Mouse (Mus musculus) R1 (cell line): ENCODE results near the gene Tmem229a.
A peak's percentile ranks its signal among the peaks of the same experiment; 100 is the strongest.

Experiments
- DNase-seq: peaks from one replicate; pipeline ENCODE4 v3.0.0-alpha.2; 2018; ENCODE audit warnings: low read depth, low spot score

The Tmem229a gene

DNA sequence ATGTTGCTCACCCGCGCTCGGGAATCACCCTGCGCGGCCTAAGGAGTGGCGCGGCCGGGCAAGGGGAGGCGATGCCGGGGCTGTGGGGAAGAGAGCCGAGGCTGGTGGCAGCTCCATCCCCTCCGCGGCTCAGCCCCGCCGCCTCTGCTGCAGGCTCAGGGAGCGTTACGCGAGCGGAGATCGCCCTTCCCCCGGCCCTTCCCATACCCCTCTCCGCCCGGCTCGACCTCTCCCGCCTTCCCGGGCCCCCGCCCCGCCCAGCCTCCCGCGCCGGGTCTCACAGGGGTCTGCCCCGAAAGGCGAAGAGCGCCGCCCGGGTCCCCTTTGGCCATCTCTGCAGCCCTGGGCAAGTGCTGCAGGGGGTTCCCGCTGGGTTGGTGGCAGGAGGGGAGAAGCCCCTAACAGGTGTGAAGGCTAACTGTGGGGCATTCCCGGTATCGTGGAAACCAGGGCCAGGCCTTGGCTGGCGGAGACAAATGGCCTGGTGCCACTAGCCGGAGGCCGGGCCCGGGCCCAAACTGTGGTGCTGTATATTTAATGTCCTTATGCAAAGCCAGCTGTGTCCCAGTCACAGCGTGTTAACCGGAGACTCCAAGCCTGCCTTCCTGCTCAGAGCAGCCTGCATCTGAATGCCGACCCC lies at the start of gene Tmem229a:
Gene Tmem229a, minus strand, starts transcription at position 352 of the 640 bp plus-strand sequence.
- peak; percentile 91 for DNase-seq

- DNase-seq: no peak
These were observed 37.7 kb upstream of the Tmem229a start for GRCm38 (mm10) chr6:24993754-24994153.

DNA sequence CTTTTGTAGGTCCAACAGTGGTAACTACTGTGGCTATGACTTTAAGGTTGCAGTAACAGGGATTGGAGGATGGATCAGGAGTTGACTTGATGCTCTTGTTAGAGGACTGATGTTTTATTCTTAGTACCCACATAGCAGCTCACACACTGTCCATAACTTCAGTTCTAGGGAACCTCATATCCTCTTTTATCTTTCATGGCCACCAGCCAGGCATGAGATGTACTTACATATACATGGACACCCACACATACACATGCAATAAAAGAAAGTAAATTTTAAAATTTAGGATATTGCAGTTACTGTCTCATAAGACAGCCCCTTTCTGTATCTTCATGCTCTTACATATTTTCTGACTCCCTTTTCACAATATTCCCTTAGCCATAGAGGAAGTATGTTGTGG lies 33.7 kb upstream of the Tmem229a start:
- no peak for DNase-seq

GRCm38 (mm10) chr6:24976176-24976575 lies 20.1 kb upstream of the Tmem229a start:
- no peak for DNase-seq

DNA sequence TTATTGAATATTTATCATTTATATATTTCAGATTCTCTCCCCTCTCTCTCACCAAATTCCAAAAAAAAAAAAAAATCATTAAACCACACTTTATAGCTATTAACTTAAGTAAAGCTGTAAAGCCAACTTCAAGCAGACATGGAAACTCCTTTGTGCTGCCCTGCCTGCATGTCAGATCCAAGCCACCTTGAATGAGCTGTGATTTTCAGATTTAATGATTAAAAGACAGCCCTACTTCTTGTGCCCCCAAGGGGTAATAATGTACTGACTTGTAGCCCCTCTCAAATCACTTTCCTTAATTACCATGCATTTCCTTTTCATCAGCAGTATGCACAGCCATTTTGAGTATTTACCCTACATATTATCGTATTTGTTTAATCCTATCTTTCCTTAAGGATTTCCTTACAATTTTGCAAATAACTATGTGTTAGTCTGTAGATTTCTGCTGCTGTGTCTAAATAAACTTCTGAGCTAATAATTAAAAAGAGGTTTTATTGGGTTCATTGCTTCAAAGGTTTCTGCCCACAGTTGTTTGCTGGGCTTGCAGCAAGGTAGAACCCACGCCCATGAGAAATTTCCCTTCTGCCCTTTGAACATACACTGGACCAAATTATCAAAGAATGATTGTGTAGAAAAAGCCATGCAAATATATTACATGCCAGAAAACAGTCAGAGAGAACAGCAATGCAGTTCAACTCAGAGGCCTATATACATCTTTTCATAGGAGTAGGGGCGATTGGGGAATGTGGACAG lies 12.6 kb upstream of the Tmem229a start:
- DNase-seq: no peak

GRCm38 (mm10) chr6:24967726-24968125 lies 11.6 kb upstream of the Tmem229a start:
- DNase-seq: no peak

DNA sequence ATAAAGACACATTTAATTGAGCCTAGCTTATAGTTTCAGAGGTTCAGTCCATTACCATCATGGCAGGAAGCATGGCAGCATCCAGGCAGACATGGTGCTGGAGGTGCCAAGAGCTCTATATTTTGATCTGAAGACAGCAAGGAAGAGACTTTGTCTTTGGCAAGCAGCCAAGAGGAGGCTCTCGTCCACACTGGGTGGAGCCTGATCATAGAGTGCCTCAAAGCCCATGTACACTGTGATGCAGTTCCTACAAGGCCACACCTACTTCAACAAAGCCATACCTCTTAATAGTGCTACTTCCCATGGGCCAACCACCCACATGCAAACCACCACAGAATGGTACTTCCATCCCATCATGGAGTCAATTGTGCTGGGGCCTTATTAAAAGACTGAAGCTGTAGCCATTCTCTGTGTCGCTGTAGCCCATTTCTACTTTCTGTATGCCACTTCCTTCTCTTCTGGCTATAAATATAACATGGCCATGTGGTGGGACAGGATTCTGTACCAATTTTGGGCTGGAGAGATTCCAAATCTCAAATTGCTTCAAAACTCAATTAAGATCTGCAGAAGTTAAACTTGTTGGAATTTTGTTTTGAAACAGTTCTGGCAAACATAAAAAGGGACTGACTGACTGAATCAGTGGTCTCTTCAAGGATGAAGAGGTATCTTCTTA lies 10.0 kb upstream of the Tmem229a start:
- no peak for DNase-seq

DNA sequence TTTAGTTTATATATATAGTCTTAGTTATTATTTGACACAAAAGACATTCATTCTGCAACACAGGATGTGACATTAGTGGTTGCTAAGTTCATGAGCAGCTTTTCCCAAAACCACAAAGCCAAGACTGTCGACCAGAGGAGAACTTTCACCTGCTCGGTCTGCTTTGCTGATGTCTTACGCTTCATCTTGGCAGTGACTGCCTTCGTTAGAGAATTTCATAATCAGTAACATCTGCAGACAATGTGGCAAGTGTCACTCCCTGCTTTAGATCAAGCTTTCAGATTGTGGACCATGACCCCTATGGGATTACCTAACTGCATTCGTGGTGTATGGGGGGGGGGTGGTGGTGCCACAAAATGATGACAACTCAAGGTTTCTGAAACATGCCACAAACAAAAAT lies 7.7 kb upstream of the Tmem229a start:
- no peak for DNase-seq

- DNase-seq: no peak
These were observed 483 bp upstream of the Tmem229a start for GRCm38 (mm10) chr6:24956586-24956973.

- peak; percentile 58 for DNase-seq
These were observed 759 bp downstream of the Tmem229a start for GRCm38 (mm10) chr6:24955131-24955945.

GRCm38 (mm10) chr6:24954126-24954525 lies 2.0 kb downstream of the Tmem229a start:
- DNase-seq: no peak

DNA sequence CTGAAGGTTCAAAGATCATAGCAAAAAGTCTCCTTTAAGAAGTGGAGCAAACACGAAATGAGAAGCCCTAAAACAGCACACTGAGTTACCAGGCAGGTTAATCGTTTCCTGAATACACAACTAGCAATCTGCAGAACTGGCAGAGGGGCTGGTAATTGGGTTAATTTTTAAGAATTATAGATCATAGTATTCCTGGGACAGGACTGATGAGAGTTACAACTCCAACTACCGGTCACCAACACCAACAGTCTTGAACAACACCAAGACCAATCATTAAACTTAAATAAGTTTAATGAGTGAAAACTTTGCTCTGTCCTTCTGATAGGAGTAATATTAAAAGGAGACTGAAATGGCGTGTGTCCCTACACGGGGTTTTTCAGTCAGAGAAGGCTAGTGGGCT lies 3.8 kb downstream of the Tmem229a start:
- no peak for DNase-seq

DNA sequence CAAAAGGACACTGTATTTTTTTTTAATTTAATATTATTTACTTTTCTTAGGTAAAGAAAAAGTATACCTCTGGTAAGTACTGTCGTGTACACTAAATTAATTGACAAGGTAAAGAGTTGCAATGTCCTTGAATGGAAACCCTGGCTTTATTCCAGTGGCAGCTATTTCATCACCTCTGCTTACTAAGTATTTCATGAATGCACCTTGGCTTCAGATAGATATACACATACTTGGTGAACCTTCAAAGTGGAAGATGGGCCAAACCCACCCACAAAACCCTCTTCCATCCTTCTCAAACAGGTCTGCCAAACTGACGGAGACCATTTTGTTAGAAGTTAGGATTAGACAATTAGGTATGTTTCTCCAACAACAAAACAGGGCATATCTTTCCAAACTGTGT lies 5.4 kb downstream of the Tmem229a start:
- no peak for DNase-seq

DNA sequence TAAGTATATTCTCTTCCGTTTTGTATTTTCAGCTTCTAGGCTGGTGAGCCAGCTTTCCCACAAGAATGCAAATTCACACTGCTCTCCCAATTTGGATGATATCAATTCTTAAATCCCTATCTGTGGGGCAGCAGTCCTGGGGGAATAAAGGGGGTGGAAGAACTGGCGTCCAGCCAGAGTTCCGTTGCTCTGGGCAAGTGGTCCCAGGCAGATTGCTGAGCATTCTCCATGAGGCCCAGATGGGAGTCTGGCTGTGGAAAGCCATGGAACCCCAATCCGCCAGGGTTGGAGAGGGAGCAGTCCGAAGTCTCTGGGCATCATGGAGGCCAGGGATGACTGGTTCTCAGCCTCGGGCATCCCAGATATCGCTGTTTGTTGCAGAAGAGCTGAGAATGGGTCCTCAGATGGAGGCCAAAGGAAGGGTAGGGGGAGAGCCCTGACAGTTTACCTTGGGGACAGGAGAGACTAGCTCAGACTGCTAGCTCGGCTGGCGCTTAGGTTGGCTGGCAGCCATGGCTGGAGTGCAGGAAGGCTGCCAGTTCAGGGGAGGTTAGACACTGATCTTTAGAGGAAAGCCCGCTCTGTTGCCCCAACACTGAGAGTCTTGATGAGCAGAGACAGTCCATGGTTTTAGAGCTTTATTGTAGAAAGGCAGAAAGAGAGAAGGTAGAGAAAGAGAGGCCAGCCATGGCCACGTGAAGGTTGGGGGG lies 30.9 kb downstream of the Tmem229a start:
- DNase-seq: no peak

GRCm38 (mm10) chr6:24913591-24913990 lies 42.5 kb downstream of the Tmem229a start:
- no peak for DNase-seq

GRCm38 (mm10) chr6:24910728-24911105 lies 45.4 kb downstream of the Tmem229a start:
- DNase-seq: no peak

- DNase-seq: no peak
These were observed 45.9 kb downstream of the Tmem229a start for GRCm38 (mm10) chr6:24910016-24910727.

- DNase-seq: no peak
These were observed 48.3 kb downstream of the Tmem229a start for GRCm38 (mm10) chr6:24907824-24908223.

DNA sequence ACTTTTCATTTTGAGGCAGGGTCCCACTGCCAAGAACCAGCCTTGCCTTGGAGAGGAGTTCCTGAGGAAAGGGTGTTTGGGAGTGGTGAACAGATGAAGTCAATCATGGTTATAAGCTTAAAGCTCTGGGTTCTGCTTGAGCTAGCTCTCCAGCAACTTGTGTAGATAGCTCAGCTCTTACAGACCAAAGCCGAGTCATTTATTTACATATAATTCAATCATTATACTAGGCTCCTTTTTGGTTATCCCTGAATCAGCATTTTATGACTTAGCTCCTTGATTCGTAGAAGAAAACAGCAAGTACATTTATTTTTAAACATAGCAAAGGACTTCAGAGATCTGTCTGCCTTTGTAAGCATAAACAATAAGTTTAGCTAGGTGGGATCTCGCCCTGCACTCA lies 51.0 kb downstream of the Tmem229a start:
- no peak for DNase-seq
